ENCODE assay signal across 1 mouse cellular context in the genomic region with DNA sequence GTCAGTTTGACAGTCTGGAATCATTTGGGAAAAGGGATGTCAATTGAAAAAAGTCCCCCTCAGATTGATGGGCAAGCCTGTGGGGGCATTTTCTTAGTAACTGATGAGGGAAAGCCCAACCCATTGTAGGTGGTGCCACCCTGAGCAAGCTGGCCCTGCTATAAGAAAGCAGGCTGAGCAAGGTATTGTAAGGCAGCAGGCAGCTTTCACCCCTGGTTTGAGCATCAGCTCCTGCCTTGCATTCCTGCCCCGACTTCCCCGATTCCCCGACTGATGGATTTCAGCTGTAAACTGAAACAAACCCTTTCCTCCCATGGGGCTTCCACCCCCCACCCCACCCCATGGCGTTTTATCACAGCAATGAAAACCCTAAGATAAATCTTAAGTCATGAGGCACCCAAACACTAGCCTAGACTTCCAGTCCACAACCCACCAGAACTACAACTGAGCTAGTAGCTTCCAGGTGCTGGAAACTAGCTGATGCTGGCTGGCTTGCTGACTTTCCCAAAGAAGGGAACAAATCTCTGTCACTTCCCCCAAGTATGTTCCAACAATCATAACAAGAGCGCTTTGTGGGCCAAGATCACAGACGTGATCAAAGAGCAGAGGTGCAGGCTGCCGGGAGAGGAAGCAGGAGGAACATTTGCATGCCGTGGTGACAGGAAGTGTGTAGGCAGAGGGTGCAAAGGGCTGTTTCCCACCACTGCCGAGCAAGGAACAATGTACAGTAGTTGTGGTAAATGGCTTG.
TF ChIP-seq lines count a peak whose summit lies in the region.

No protein-coding gene starts in this region.

TF ChIP-seq in CH12.LX, 34 proteins besides CTCF, POLR2A, EP300 and RAD21 (continued from another document):
- TF ChIP-seq MXI1 (IDR thresholded peaks at IDR 0.05; ENCODE audit: low read depth, low read length) (no peak; the same call in 1 of the 2 replicates), USF1 (IDR thresholded peaks at IDR 0.05; ENCODE audit: low read depth, low read length) (no peak), CHD1 (IDR thresholded peaks at IDR 0.05; ENCODE audit: low read depth, low read length) (peak; percentile 79), USF2 (conservative IDR thresholded peaks at IDR 0.05; ENCODE audit: low read depth, low read length) (no peak)
